Mouse (Mus musculus) limb, embryonic 11.5 days (tissue): ENCODE results near the gene Slc25a29. TPM values are rescaled to one million over a fixed set of nuclear protein-coding genes. Genes with fewer than 3 reads are reported as not detected.

Experiments
- ATAC-seq: fragments of 200-750 bp; cut with Nextera tagmentation; 2 replicates; pipeline ENCODE4 v1.8.0; 2017; ENCODE audit warnings: low read depth; ENCODE audit not compliant: insufficient number of reproducible peaks, low FRiP score, low TSS enrichment
- DNase-seq: peaks from one replicate; pipeline ENCODE4 v3.0.0-alpha.2; 2015; ENCODE audit warnings: low spot score
- H3K27ac ChIP-seq: fragments of 300-500 bp; sonication (generic); replicated peaks from 2 replicates; pipeline ENCODE4 v1.5.1; 2014; ENCODE audit warnings: low read depth, mild to moderate bottlenecking, low read length
- H3K27me3 ChIP-seq: fragments of 300-500 bp; sonication (generic); 2 replicates; pipeline ENCODE4 v1.6.1; 2014; ENCODE audit warnings: mild to moderate bottlenecking, low read length, mixed read lengths; ENCODE audit not compliant: control insufficient read depth, insufficient read depth
- H3K36me3 ChIP-seq: fragments of 300-500 bp; sonication (generic); 2 replicates; pipeline ENCODE4 v1.6.1; 2014; ENCODE audit warnings: mild to moderate bottlenecking, low read length, moderate library complexity, mixed read lengths; ENCODE audit not compliant: control insufficient read depth, insufficient read depth
- H3K4me1 ChIP-seq: fragments of 300-500 bp; sonication (generic); 2 replicates; pipeline ENCODE4 v1.6.1; 2014; ENCODE audit warnings: low read length, mixed read lengths; ENCODE audit not compliant: control insufficient read depth, insufficient read depth
- H3K4me2 ChIP-seq: fragments of 300-500 bp; sonication (generic); 2 replicates; pipeline ENCODE4 v1.6.1; 2014; ENCODE audit warnings: low read depth, mild to moderate bottlenecking, moderate library complexity; ENCODE audit not compliant: severe bottlenecking
- H3K4me3 ChIP-seq: fragments of 300-500 bp; sonication (generic); 2 replicates; pipeline ENCODE4 v1.5.1; 2014; ENCODE audit warnings: low read depth, low read length
- H3K9ac ChIP-seq: fragments of 300-500 bp; sonication (generic); 2 replicates; pipeline ENCODE4 v1.6.1; 2014; ENCODE audit warnings: mild to moderate bottlenecking, low read length
- H3K9me3 ChIP-seq: fragments of 300-500 bp; sonication (generic); 2 replicates; pipeline ENCODE4 v1.6.1; 2016; ENCODE audit warnings: low read length; ENCODE audit not compliant: control insufficient read depth
- WGBS: fragments of 180-500 bp; shearing (Covaris S2); extraction: QIAGEN DNeasy Blood & Tissue Kit; methylation state at CpG from one replicate; pipeline ENCODE4 v1.1.7; 2014; 5-methylcytosine and 5-hydroxymethylcytosine counted together
- polyA plus RNA-seq: library from polyadenylated mRNA; unstranded; fragments of >200 nt; fragmentation: Nextera tagmentation; extraction: Ambion mirVana; gene quantifications from 2 replicates; pipeline ENCODE4 v1.2.1, GENCODE M21; 2014

Slc25a29 gene
- 10.9 and 11.7 TPM in 2 replicates for polyA plus RNA-seq

DNA sequence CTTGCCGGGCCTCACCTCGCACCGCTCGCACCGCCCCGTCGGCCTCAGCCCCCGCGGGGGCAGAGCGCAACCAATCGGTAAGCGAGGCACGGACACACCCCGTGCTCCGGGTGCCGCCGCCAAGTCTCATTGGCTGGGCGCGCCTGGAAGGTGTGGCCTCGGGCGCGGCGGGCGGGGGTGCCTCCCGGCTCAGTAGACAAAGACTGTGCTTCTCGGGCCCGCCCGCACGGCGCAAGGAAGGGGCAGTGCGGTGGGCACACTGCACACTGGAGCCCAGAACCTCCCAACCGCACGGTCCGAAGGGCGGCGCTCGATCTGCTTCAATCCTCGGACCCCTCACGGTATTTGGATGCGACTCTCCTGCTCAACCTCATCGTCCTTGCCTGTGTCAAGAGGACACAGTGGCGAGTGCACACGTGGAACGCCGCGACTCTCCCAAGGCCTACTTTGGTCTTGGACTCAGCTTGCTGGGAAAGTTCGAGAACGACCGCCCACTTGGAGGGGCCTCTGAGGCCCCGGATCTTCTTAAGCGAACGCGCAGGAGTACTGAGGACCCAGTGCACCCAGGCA, at the start of gene Slc25a29, which contains the start of gene Slc25a47:
Slc25a29 (minus strand) TSS at position 44 of the 570 bp plus-strand sequence.
Slc25a47 (plus strand) TSS at position 207 of the 570 bp plus-strand sequence.
- Histone ChIP-seq H3K36me3 (peaks cover 2% of the 10 kb centered on the region; the same call in 1 of the 2 replicates), H3K9me3 (no peaks in the 10 kb centered on the region), H3K9ac (peak within 1 kb of the TSS; percentile 93), H3K4me1 (peaks cover 15% of the 10 kb centered on the region), H3K27ac (peak within 1 kb of the TSS; percentile 79), H3K27me3 (no peaks in the 10 kb centered on the region), H3K4me2 (peak within 1 kb of the TSS; percentile 98), H3K4me3 (peak within 1 kb of the TSS; percentile 72)
- peak; percentile 97 for DNase-seq
- ATAC-seq = peak; percentile 96
- WGBS = under 1% methylated on average over 50 of the region's 53 CpGs

- ATAC-seq (no peak), DNase-seq (no peak)
- H3K4me1 ChIP-seq = no peaks in the 10 kb centered on the region
- no peak overlapping the region for H3K27ac ChIP-seq
- H3K36me3 ChIP-seq = peaks cover 15% of the 10 kb centered on the region
- H3K9me3 ChIP-seq = no peaks in the 10 kb centered on the region
- H3K9ac ChIP-seq = no peak overlapping the region
- H3K4me2 ChIP-seq = no peak overlapping the region
- no peak overlapping the region for H3K4me3 ChIP-seq
- no peaks in the 10 kb centered on the region for H3K27me3 ChIP-seq
- WGBS = 94% methylated on average over 8 of the region's 8 CpGs
These were observed 47.1 kb upstream of the Slc25a29 start for GRCm38 (mm10) chr12:108882776-108883175.

GRCm38 (mm10) chr12:108881192-108881591, 45.5 kb upstream of the Slc25a29 start:
- no peak for ATAC-seq
- no peak overlapping the region for H3K9ac ChIP-seq

DNA sequence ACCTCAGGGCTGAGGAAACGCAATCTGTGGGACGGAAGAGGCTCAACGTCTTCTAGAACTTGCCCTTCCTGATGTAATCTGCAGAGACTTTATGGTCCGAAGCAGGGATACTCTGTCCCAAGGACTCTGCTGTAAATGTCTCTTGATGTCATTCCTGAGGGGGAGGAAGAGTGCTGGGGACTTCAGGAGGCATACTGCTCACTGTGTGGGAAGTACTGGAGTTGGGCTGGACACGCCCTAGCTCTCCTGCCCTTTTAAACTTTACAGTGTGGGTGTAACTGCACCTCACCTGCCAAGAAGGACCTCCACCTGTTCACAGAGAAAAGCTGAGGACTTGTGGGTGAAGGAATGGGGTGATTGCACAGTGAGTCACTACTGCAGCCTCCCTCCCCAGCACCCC, 44.9 kb upstream of the Slc25a29 start:
- 91% methylated on average over 5 of the region's 5 CpGs for WGBS
- no peak overlapping the region for H3K27ac ChIP-seq
- no peak for ATAC-seq
- peaks cover 6% of the 10 kb centered on the region for H3K36me3 ChIP-seq
- no peaks in the 10 kb centered on the region for H3K9me3 ChIP-seq
- H3K4me2 ChIP-seq = no peak overlapping the region
- no peak overlapping the region for H3K9ac ChIP-seq
- H3K4me1 ChIP-seq = no peaks in the 10 kb centered on the region
- H3K27me3 ChIP-seq = no peaks in the 10 kb centered on the region
- H3K4me3 ChIP-seq = no peak overlapping the region
- no peak for DNase-seq

More at GRCm38 (mm10) chr12:108881192-108881591, 45.5 kb upstream of the Slc25a29 start:
- no peaks in the 10 kb centered on the region for H3K9me3 ChIP-seq
- no peak overlapping the region for H3K4me3 ChIP-seq
- H3K27me3 ChIP-seq = no peaks in the 10 kb centered on the region
- no peak overlapping the region for H3K4me2 ChIP-seq
- no peak for DNase-seq
- peaks cover 6% of the 10 kb centered on the region for H3K36me3 ChIP-seq
- 86% methylated on average over 3 of the region's 3 CpGs for WGBS
- no peak overlapping the region for H3K27ac ChIP-seq
- H3K4me1 ChIP-seq = no peaks in the 10 kb centered on the region

DNA sequence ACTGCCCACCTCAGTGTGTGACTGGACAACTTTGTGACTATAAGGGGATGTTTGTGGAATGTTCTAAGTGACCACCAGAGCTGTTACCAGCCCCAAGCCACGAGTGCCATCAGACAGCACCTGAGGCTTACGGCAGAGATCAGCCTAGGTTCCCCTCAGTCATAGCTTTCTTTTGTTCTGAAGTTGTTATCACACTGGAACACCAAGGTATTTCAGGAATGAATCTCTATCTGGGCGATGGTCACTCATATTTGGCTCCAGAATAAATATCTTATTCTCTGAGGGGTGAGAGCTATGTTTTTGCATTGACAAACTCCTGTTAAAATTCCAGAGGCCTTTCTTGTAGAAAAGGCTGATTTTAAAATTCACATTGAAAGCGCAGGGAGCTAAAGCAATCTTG, 43.5 kb upstream of the Slc25a29 start:
- 89% methylated on average over 4 of the region's 4 CpGs for WGBS
- no peak for DNase-seq

DNA sequence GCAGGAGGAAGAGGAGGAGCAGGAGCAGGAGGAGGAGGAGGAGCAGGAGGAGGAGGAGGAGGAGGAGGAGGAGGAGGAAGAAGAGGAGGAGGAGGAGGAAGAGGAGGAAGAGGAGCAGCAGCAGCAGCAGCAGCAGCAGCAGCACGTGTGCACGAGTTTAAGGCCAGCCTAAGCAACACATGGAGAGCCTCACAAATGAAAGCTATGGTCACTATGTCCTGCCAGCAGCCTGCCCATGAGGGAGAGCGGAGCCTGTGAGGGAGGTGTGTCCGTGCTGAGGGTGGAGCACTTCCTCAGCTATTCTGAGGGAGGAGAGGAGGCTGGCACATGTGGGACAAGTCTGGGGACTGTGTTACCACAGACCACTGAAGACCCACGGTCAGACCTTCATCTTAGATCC, 37.4 kb upstream of the Slc25a29 start:
- Histone ChIP-seq H3K9ac (no peak overlapping the region), H3K4me1 (no peaks in the 10 kb centered on the region), H3K27me3 (no peaks in the 10 kb centered on the region), H3K27ac (no peak overlapping the region), H3K4me2 (no peak overlapping the region), H3K36me3 (peaks cover 17% of the 10 kb centered on the region), H3K4me3 (no peak overlapping the region), H3K9me3 (no peaks in the 10 kb centered on the region)
- DNase-seq = no peak
- ATAC-seq = no peak
- WGBS = 77% methylated on average over 5 of the region's 5 CpGs

More for the DNA sequence above, 43.5 kb upstream of the Slc25a29 start:
- no peaks in the 10 kb centered on the region for H3K27me3 ChIP-seq
- H3K9ac ChIP-seq = no peak overlapping the region
- H3K4me3 ChIP-seq = no peak overlapping the region
- H3K9me3 ChIP-seq = no peaks in the 10 kb centered on the region
- peaks cover 10% of the 10 kb centered on the region for H3K36me3 ChIP-seq
- no peak overlapping the region for H3K27ac ChIP-seq
- H3K4me2 ChIP-seq = no peak overlapping the region
- ATAC-seq = no peak
- no peaks in the 10 kb centered on the region for H3K4me1 ChIP-seq

DNA sequence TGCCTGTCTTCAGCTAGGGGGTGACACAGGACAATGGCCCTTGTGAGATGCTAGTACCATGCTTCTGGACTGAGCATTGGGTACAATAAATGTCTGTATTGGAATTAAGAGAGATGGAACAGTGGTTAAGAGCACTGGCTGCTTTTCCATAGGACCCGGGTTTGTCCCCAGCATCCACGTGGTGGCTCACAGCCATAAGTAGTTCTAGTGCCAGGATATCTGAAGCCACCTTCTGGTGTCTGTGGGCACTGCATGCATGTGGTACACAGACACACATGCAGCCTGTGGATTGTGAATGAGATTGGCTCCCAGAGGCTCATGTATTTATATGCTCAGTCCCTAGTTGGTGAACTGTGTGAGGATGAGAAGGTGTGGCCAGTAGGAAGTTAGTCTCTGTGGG, 33.9 kb upstream of the Slc25a29 start:
- Histone ChIP-seq H3K9ac (no peak overlapping the region), H3K4me3 (no peak overlapping the region), H3K4me1 (no peaks in the 10 kb centered on the region), H3K27ac (no peak overlapping the region), H3K36me3 (peaks cover 27% of the 10 kb centered on the region), H3K4me2 (no peak overlapping the region), H3K9me3 (no peaks in the 10 kb centered on the region), H3K27me3 (no peaks in the 10 kb centered on the region)
- ATAC-seq = no peak
- DNase-seq = no peak
- 89% methylated on average over 2 of the region's 2 CpGs for WGBS

DNA sequence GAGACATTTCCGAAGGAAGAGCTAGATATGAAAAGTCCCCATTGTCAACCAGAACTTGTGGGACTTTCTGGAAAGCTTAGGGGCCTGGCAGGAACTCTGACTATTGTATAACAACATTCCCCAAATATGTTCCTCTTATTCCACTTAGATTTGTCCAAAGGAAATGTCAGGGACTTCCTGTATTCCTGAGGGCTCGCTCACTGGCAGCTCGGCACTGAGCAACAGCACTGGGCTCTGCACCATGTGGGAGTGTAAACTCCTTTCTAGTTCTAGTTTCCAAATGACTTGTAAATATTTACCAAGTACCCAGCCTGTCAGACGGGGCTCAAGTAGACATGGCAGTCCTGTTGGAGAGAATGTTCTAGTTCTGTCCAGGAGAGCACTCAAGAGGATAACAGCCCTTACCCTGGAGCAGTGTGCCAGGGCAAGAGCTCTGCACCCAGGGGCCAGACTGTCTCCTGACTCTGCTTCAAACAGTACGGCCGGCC, 29.4 kb upstream of the Slc25a29 start:
- no peak overlapping the region for H3K4me2 ChIP-seq
- DNase-seq (no peak), ATAC-seq (no peak)
- H3K9ac ChIP-seq = no peak overlapping the region
- no peaks in the 10 kb centered on the region for H3K4me1 ChIP-seq
- no peak overlapping the region for H3K27ac ChIP-seq
- WGBS = 89% methylated on average over 6 of the region's 6 CpGs
- no peak overlapping the region for H3K4me3 ChIP-seq
- H3K9me3 ChIP-seq = no peaks in the 10 kb centered on the region
- H3K36me3 ChIP-seq = peaks cover 22% of the 10 kb centered on the region
- H3K27me3 ChIP-seq = no peaks in the 10 kb centered on the region
